Mouse (Mus musculus) mesoderm, embryonic 11.5 days (tissue): Measurements from ENCODE around the gene Pcsk2.

Experiments
- DNase-seq: peaks from one replicate; pipeline ENCODE4 v3.0.0-alpha.2; 2012; ENCODE audit warnings: low read depth, low spot score

The Pcsk2 gene

GRCm38 (mm10) chr2:143644374-143644773 lies 98.4 kb downstream of the Pcsk2 start:
- no peak for DNase-seq

GRCm38 (mm10) chr2:143646001-143646400 lies 100.0 kb downstream of the Pcsk2 start:
- DNase-seq = no peak

GRCm38 (mm10) chr2:143654621-143655020 lies 108.7 kb downstream of the Pcsk2 start:
- DNase-seq = no peak

GRCm38 (mm10) chr2:143656968-143657367 lies 111.0 kb downstream of the Pcsk2 start:
- DNase-seq = peak; percentile 44

GRCm38 (mm10) chr2:143666785-143667184 lies 120.8 kb downstream of the Pcsk2 start:
- DNase-seq = no peak

GRCm38 (mm10) chr2:143677869-143678268 lies 131.9 kb downstream of the Pcsk2 start:
- DNase-seq = no peak

GRCm38 (mm10) chr2:143679513-143679912 lies 133.6 kb downstream of the Pcsk2 start:
- no peak for DNase-seq

GRCm38 (mm10) chr2:143681873-143682555 lies 136.1 kb downstream of the Pcsk2 start:
- DNase-seq = no peak

GRCm38 (mm10) chr2:143683513-143683912 lies 137.6 kb downstream of the Pcsk2 start:
- no peak for DNase-seq

GRCm38 (mm10) chr2:143691244-143691643 lies 145.3 kb downstream of the Pcsk2 start:
- DNase-seq = no peak

GRCm38 (mm10) chr2:143696026-143696557 lies 150.1 kb downstream of the Pcsk2 start:
- peak; percentile 13 for DNase-seq

GRCm38 (mm10) chr2:143696704-143697103 lies 150.7 kb downstream of the Pcsk2 start:
- no peak for DNase-seq

- DNase-seq = no peak
Observed at GRCm38 (mm10) chr2:143701141-143701540, 155.2 kb downstream of the Pcsk2 start.

- peak; percentile 16 for DNase-seq
Observed at GRCm38 (mm10) chr2:143702931-143703344, 157.0 kb downstream of the Pcsk2 start.

GRCm38 (mm10) chr2:143708205-143708604 lies 162.2 kb downstream of the Pcsk2 start:
- no peak for DNase-seq

GRCm38 (mm10) chr2:143709249-143709648 lies 163.3 kb downstream of the Pcsk2 start:
- DNase-seq = peak; percentile 11

- no peak for DNase-seq
Observed at GRCm38 (mm10) chr2:143709979-143710378, 164.0 kb downstream of the Pcsk2 start.

- no peak for DNase-seq
Observed at GRCm38 (mm10) chr2:143711886-143712285, 165.9 kb downstream of the Pcsk2 start.

GRCm38 (mm10) chr2:143712901-143713300 lies 166.9 kb downstream of the Pcsk2 start:
- DNase-seq = no peak

GRCm38 (mm10) chr2:143713902-143714301 lies 167.9 kb downstream of the Pcsk2 start:
- DNase-seq = no peak

- DNase-seq = no peak
Observed at GRCm38 (mm10) chr2:143715110-143715509, 169.2 kb downstream of the Pcsk2 start.

GRCm38 (mm10) chr2:143723231-143723630 lies 177.3 kb downstream of the Pcsk2 start:
- peak; percentile 12 for DNase-seq

- DNase-seq = no peak
Observed at GRCm38 (mm10) chr2:143724101-143724500, 178.1 kb downstream of the Pcsk2 start.
